Mouse (Mus musculus): ENCODE measurements around the gene Pptc7. TPM values are rescaled to one million over a fixed set of nuclear protein-coding genes. Genes with fewer than 3 reads are reported as not detected.

Pptc7 gene
- polyA plus RNA-seq, 1 experiment from 2014 or later: 8.3 TPM

Other genes starting within 250 kb of the Pptc7 start
- 5.0 and 6.5 TPM in 2 replicates for gene Cux2, start 234.3 kb upstream of the Pptc7 start, polyA plus RNA-seq (2016; fragmentation: Nextera tagmentation; extraction: Ambion mirVana)
- not detected in 2 replicates for gene Myl2, start 183.4 kb upstream of the Pptc7 start, polyA plus RNA-seq (2016; fragmentation: Nextera tagmentation; extraction: Ambion mirVana)
- not detected in 2 replicates for gene Ccdc63, start 143.5 kb upstream of the Pptc7 start, polyA plus RNA-seq (2016; fragmentation: Nextera tagmentation; extraction: Ambion mirVana)
- gene Ppp1cc, start 126.1 kb upstream of the Pptc7 start, polyA plus RNA-seq (2016; fragmentation: Nextera tagmentation; extraction: Ambion mirVana): 337 and 341 TPM in 2 replicates
- gene Hvcn1, start 77.6 kb upstream of the Pptc7 start, polyA plus RNA-seq (2016; fragmentation: Nextera tagmentation; extraction: Ambion mirVana): 13.7 and 14.7 TPM in 2 replicates
- gene Tctn1, start 19.9 kb upstream of the Pptc7 start, polyA plus RNA-seq (2016; fragmentation: Nextera tagmentation; extraction: Ambion mirVana): 5.8 and 6.2 TPM in 2 replicates
- gene Rad9b, start 69.9 kb downstream of the Pptc7 start, polyA plus RNA-seq (2016; fragmentation: Nextera tagmentation; extraction: Ambion mirVana): 10.7 and 11.0 TPM in 2 replicates
- gene Vps29, start 70.0 kb downstream of the Pptc7 start, polyA plus RNA-seq (2016; fragmentation: Nextera tagmentation; extraction: Ambion mirVana): 187 and 195 TPM in 2 replicates
- 84.6 and 92.9 TPM in 2 replicates for gene Gpn3, start 87.5 kb downstream of the Pptc7 start, polyA plus RNA-seq (2016; fragmentation: Nextera tagmentation; extraction: Ambion mirVana)
- 86.1 and 90.1 TPM in 2 replicates for gene Fam216a, start 88.0 kb downstream of the Pptc7 start, polyA plus RNA-seq (2016; fragmentation: Nextera tagmentation; extraction: Ambion mirVana)
- 91.9 and 98.7 TPM in 2 replicates for gene Arpc3, start 107.5 kb downstream of the Pptc7 start, polyA plus RNA-seq (2016; fragmentation: Nextera tagmentation; extraction: Ambion mirVana)
- 54.3 and 59.2 TPM in 2 replicates for gene Anapc7, start 137.3 kb downstream of the Pptc7 start, polyA plus RNA-seq (2016; fragmentation: Nextera tagmentation; extraction: Ambion mirVana)
- gene Atp2a2, start 217.9 kb downstream of the Pptc7 start, polyA plus RNA-seq (2016; fragmentation: Nextera tagmentation; extraction: Ambion mirVana): 34.8 and 37.6 TPM in 2 replicates